Mouse (Mus musculus) MEL (cell line): Measurements from ENCODE around the gene Tcirg1. TPM values are rescaled to one million over a fixed set of nuclear protein-coding genes. Genes with fewer than 3 reads are reported as not detected.

Source experiments
- DNase-seq: peaks from one replicate; pipeline ENCODE4 v3.0.0; 2011; ENCODE audit warnings: low read depth, low spot score
- H3K27ac ChIP-seq: 2 replicates; pipeline ENCODE4 v1.5.1; 2012; ENCODE audit warnings: low read depth, mild to moderate bottlenecking, control low read depth, low read length, moderate library complexity; ENCODE audit not compliant: control insufficient read depth
- H3K27me3 ChIP-seq, 2 experiments: fragments of 150-350 bp in 1 of 2; sonication (generic) in 1 of 2; 2 replicates each; pipeline ENCODE4 v1.6.1; 2012; ENCODE audit warnings: low read length in 2 of 2, mild to moderate bottlenecking in 2 of 2, improper control_type of control experiment in 1 of 2, moderate library complexity in 1 of 2; ENCODE audit not compliant: insufficient read depth in 2 of 2, control insufficient read depth in 1 of 2
- H3K36me3 ChIP-seq, 2 experiments: 2 replicates each; pipeline ENCODE4 v1.6.1; 2012 to 2014; ENCODE audit warnings: low read length in 2 of 2, improper control_type of control experiment in 1 of 2, inconsistent platforms in 1 of 2, mild to moderate bottlenecking in 1 of 2; ENCODE audit not compliant: insufficient read depth in 2 of 2, control insufficient read depth in 1 of 2
- H3K4me1 ChIP-seq, 2 experiments: fragments of 150-350 bp in 1 of 2; sonication (generic) in 1 of 2; 2 replicates each; pipeline ENCODE4 v1.6.1; 2012; ENCODE audit warnings: low read length in 2 of 2, improper control_type of control experiment in 1 of 2, mild to moderate bottlenecking in 1 of 2; ENCODE audit not compliant: insufficient read depth in 2 of 2, control insufficient read depth in 1 of 2
- H3K4me3 ChIP-seq, 2 experiments: fragments of 150-350 bp in 1 of 2; sonication (generic) in 1 of 2; 2 replicates each; pipeline ENCODE4 v1.5.1; 2012; ENCODE audit warnings: low read depth in 2 of 2, low read length in 2 of 2, mild to moderate bottlenecking in 2 of 2, moderate library complexity in 2 of 2, control low read depth in 1 of 2, improper control_type of control experiment in 1 of 2; ENCODE audit not compliant: control insufficient read depth in 1 of 2, insufficient read depth in 1 of 2
- H3K79me2 ChIP-seq: 2 replicates; pipeline ENCODE4 v1.6.1; 2012; ENCODE audit warnings: mild to moderate bottlenecking, low read length, moderate library complexity; ENCODE audit not compliant: control insufficient read depth, poor library complexity, insufficient read depth
- H3K9ac ChIP-seq: 2 replicates; pipeline ENCODE4 v1.6.1; 2012; ENCODE audit warnings: low read depth, mild to moderate bottlenecking, control low read depth, low read length, moderate library complexity; ENCODE audit not compliant: control insufficient read depth, poor library complexity, severe bottlenecking
- H3K9me3 ChIP-seq: fragments of 150-350 bp; sonication (generic); replicated peaks from 2 replicates; pipeline ENCODE4 v1.6.1; 2012; ENCODE audit warnings: mild to moderate bottlenecking, low read length, improper control_type of control experiment, moderate library complexity; ENCODE audit not compliant: insufficient read depth
- BHLHE40 ChIP-seq: IDR thresholded peaks from 2 replicates; pipeline ENCODE4 v1.6.1; 2012; ENCODE audit warnings: low read depth, mild to moderate bottlenecking, inconsistent platforms, low read length, improper control_type of control experiment, borderline replicate concordance
- CHD1 ChIP-seq: IDR thresholded peaks from 2 replicates; pipeline ENCODE4 v1.6.1; 2012; ENCODE audit warnings: low read depth, mild to moderate bottlenecking, inconsistent platforms, low read length, improper control_type of control experiment
- CHD2 ChIP-seq: IDR thresholded peaks from 2 replicates; pipeline ENCODE4 v1.6.1; 2011; ENCODE audit warnings: low read length, improper control_type of control experiment
- E2F4 ChIP-seq: IDR thresholded peaks from 2 replicates; pipeline ENCODE4 v1.6.1; 2011; ENCODE audit warnings: low read depth, low read length, improper control_type of control experiment, borderline replicate concordance
- ELF1 ChIP-seq: IDR thresholded peaks from 2 replicates; pipeline ENCODE4 v1.6.1; 2014; ENCODE audit warnings: low read depth, mild to moderate bottlenecking, inconsistent platforms, low read length, improper control_type of control experiment, moderate library complexity
- EP300 ChIP-seq, 2 experiments: IDR thresholded peaks; 2 replicates each; pipeline ENCODE4 v1.6.1; 2011; ENCODE audit warnings: improper control_type of control experiment in 2 of 2, low read length in 2 of 2, low read depth in 1 of 2, mild to moderate bottlenecking in 1 of 2
- GATA1 ChIP-seq: IDR thresholded peaks from 2 replicates; pipeline ENCODE4 v1.6.1; 2011; ENCODE audit warnings: low read depth, low read length, improper control_type of control experiment
- JUND ChIP-seq: IDR thresholded peaks from 2 replicates; pipeline ENCODE4 v1.6.1; 2011; ENCODE audit warnings: low read depth, mild to moderate bottlenecking, improper control_type of control experiment, low read length
- MAFK ChIP-seq: IDR thresholded peaks from 2 replicates; pipeline ENCODE4 v1.6.1; 2011; ENCODE audit warnings: low read depth, mild to moderate bottlenecking, low read length, improper control_type of control experiment, borderline replicate concordance
- MAX ChIP-seq: IDR thresholded peaks from 2 replicates; pipeline ENCODE4 v1.6.1; 2011; ENCODE audit warnings: low read length, improper control_type of control experiment
- MAZ ChIP-seq: IDR thresholded peaks from 2 replicates; pipeline ENCODE4 v1.6.1; 2012; ENCODE audit warnings: low read depth, mild to moderate bottlenecking, inconsistent platforms, low read length, improper control_type of control experiment
- MXI1 ChIP-seq: IDR thresholded peaks from 2 replicates; pipeline ENCODE4 v1.6.1; 2011; ENCODE audit warnings: mild to moderate bottlenecking, low read depth, low read length, improper control_type of control experiment
- MYC ChIP-seq: IDR thresholded peaks from 2 replicates; pipeline ENCODE4 v1.6.1; 2011; ENCODE audit warnings: low read depth, mild to moderate bottlenecking, low read length, improper control_type of control experiment, moderate library complexity
- NELFE ChIP-seq: IDR thresholded peaks from 2 replicates; pipeline ENCODE4 v1.6.1; 2011; ENCODE audit warnings: low read depth, low read length, improper control_type of control experiment
- RCOR1 ChIP-seq: IDR thresholded peaks from 2 replicates; pipeline ENCODE4 v1.6.1; 2012; ENCODE audit warnings: low read depth, mild to moderate bottlenecking, inconsistent platforms, low read length, improper control_type of control experiment
- SMC3 ChIP-seq: IDR thresholded peaks from 2 replicates; pipeline ENCODE4 v1.6.1; 2011; ENCODE audit warnings: low read depth, low read length, improper control_type of control experiment
- TAL1 ChIP-seq: IDR thresholded peaks from 2 replicates; pipeline ENCODE4 v1.6.1; 2012; ENCODE audit warnings: mild to moderate bottlenecking, inconsistent platforms, low read length, moderate library complexity, mixed read lengths
- UBTF ChIP-seq: IDR thresholded peaks from 2 replicates; pipeline ENCODE4 v1.6.1; 2012; ENCODE audit warnings: low read depth, mild to moderate bottlenecking, inconsistent platforms, low read length, improper control_type of control experiment, moderate library complexity, borderline replicate concordance; ENCODE audit not compliant: insufficient read depth
- USF1 ChIP-seq: IDR thresholded peaks from 2 replicates; pipeline ENCODE4 v1.6.1; 2014; ENCODE audit warnings: low read depth, mild to moderate bottlenecking, inconsistent platforms, low read length, improper control_type of control experiment, moderate library complexity
- USF2 ChIP-seq, 2 experiments: IDR thresholded peaks; 2 replicates each; pipeline ENCODE4 v1.6.1; 2011 to 2012; ENCODE audit warnings: improper control_type of control experiment in 2 of 2, low read length in 2 of 2, borderline replicate concordance in 1 of 2, inconsistent platforms in 1 of 2, low read depth in 1 of 2, mild to moderate bottlenecking in 1 of 2; ENCODE audit not compliant: insufficient read depth in 1 of 2
- ZKSCAN1 ChIP-seq: IDR thresholded peaks from 2 replicates; pipeline ENCODE4 v1.6.1; 2012; ENCODE audit warnings: low read depth, mild to moderate bottlenecking, inconsistent platforms, low read length, improper control_type of control experiment, moderate library complexity
- ZMIZ1 ChIP-seq: IDR thresholded peaks from 2 replicates; pipeline ENCODE4 v1.6.1; 2012; ENCODE audit warnings: low read depth, mild to moderate bottlenecking, inconsistent platforms, low read length, improper control_type of control experiment, moderate library complexity
- ZNF384 ChIP-seq: IDR thresholded peaks from 2 replicates; pipeline ENCODE4 v1.6.1; 2012; ENCODE audit warnings: low read depth, mild to moderate bottlenecking, inconsistent platforms, low read length, improper control_type of control experiment
- polyA plus RNA-seq, 2 experiments: library from polyadenylated mRNA; stranded (reverse) in 1 of 2; unstranded in 1 of 2; fragments of >175 nt in 1 of 2; fragments of >200 nt in 1 of 2; gene quantifications; 2 replicates each; pipeline versions ENCODE4 v1.2.1 to v1.2.4; 2012; ENCODE audit warnings: low replicate concordance in 2 of 2, low read depth in 1 of 2; ENCODE audit not compliant: insufficient read length in 2 of 2, insufficient read depth in 1 of 2, missing spikeins in 1 of 2
- total RNA-seq: library from RNA; depleted of rRNA; stranded (reverse); fragments of 300-350 nt; gene quantifications from 2 replicates; pipeline ENCODE4 v1.2.3, GENCODE M21; 2012

The Tcirg1 gene
- total and polyA plus RNA-seq, 3 experiments: 21.4 to 32.6 TPM; not detected in 1

DNA sequence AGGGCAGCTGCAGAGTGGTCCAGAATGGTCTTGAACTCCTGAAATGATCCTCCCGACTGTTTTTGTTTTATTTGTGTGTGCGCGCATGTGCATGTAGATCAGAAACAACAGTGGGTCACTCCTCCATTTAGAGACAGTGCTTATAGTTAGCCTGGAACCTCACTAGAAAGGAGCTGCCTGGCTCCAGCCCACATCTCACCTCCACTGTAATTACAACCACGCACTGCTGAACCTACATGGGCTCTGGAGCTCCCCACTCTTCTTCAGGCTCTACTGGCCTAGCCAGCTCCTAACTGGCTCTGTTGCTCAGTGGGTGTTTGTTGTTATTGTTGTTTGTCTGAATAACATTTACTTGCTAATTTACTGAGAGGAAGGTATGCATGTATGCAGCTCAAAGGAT lies 7.3 kb downstream of the Tcirg1 start:
- Histone ChIP-seq H3K79me2 (no peaks in the 10 kb centered on the region), H3K4me3 (no peak overlapping the region), H3K9me3 (no peaks in the 10 kb centered on the region), H3K27me3 (no peaks in the 10 kb centered on the region), H3K27ac (no peak overlapping the region), H3K4me1 (no peaks in the 10 kb centered on the region), H3K36me3 (no peaks in the 10 kb centered on the region), H3K9ac (no peak overlapping the region)
- no peak for TF ChIP-seq NELFE
- TF ChIP-seq CHD2: no peak
- no peak for TF ChIP-seq ZKSCAN1
- TF ChIP-seq USF1: no peak
- TF ChIP-seq JUND: no peak
- TF ChIP-seq MXI1: no peak
- TF ChIP-seq MAX: no peak
- DNase-seq: no peak

DNA sequence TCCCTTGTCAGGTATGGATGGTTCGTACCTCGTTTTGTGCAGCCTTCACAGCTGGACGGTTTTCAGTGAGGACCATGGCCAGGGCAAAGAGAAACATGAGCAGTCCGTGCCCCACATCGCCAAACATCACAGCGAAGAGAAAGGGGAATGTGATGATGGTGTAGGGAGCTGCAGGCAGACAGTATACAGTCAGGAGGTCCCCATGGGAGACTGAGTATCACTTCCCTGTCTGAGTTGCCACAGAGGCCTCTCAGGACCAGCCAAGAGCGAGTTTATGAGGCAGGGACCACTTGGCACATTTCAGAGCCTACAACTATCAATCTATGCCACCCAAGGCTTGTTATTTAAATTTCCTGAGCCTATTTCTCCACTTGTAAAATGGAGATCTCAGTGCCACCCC lies 8.0 kb downstream of the Tcirg1 start:
- Histone ChIP-seq H3K9ac (no peak overlapping the region), H3K9me3 (no peaks in the 10 kb centered on the region), H3K4me3 (no peak overlapping the region), H3K79me2 (no peaks in the 10 kb centered on the region), H3K4me1 (no peaks in the 10 kb centered on the region), H3K27ac (no peak overlapping the region), H3K36me3 (no peaks in the 10 kb centered on the region), H3K27me3 (no peaks in the 10 kb centered on the region)
- no peak for TF ChIP-seq BHLHE40
- DNase-seq: no peak

DNA sequence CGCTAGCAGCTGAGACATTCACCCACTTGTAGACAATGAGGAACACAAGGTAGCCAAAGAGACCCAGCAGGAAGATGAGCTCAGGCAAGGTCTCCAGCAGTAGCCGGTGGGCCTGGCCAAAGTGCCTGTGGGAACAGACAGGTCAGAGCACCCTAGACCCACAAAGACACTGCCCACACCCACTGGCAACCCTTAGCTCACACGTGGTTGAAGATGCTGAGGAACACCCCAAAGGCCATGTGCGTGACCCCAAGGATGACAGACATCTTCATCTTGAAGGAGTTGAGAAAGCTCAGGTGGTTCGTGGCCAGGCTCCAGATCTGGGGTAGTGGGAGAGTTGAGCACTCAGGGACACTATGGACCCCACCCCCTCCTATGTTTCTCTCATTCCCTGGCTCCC lies 9.4 kb downstream of the Tcirg1 start:
- no peaks in the 10 kb centered on the region for H3K27me3 ChIP-seq
- no peak for TF ChIP-seq NELFE
- TF ChIP-seq ELF1: no peak
- no peak for TF ChIP-seq ZMIZ1
- no peak for TF ChIP-seq MAFK
- no peak for TF ChIP-seq MYC
- TF ChIP-seq CHD1: no peak
- no peak for TF ChIP-seq TAL1
- TF ChIP-seq E2F4: no peak
- no peak for TF ChIP-seq SMC3
- no peak for TF ChIP-seq MAZ
- no peak for TF ChIP-seq EP300 (IDR thresholded peaks at IDR 0.05; ENCODE audit: low read depth in 1 of 2, low read length in 2 of 2)
- TF ChIP-seq UBTF: no peak
- TF ChIP-seq GATA1: no peak
- TF ChIP-seq MXI1: no peak
- TF ChIP-seq ZNF384: no peak
- no peak for TF ChIP-seq USF2 (IDR thresholded peaks at IDR 0.05; ENCODE audit: borderline replicate concordance in 1 of 2, insufficient read depth in 1 of 2, low read depth in 1 of 2, low read length in 2 of 2)
- no peak for TF ChIP-seq RCOR1
- TF ChIP-seq ZKSCAN1: no peak
- DNase-seq: no peak
- H3K9me3 ChIP-seq: no peaks in the 10 kb centered on the region
- H3K36me3 ChIP-seq: no peaks in the 10 kb centered on the region; a peak in 1 of 4 replicates
- no peaks in the 10 kb centered on the region for H3K4me1 ChIP-seq
- H3K9ac ChIP-seq: no peak overlapping the region
- no peak overlapping the region for H3K4me3 ChIP-seq
- no peaks in the 10 kb centered on the region for H3K79me2 ChIP-seq
- no peak overlapping the region for H3K27ac ChIP-seq
